Comparison of ENCODE assay signal across 21 mouse cellular contexts in the genomic region with DNA sequence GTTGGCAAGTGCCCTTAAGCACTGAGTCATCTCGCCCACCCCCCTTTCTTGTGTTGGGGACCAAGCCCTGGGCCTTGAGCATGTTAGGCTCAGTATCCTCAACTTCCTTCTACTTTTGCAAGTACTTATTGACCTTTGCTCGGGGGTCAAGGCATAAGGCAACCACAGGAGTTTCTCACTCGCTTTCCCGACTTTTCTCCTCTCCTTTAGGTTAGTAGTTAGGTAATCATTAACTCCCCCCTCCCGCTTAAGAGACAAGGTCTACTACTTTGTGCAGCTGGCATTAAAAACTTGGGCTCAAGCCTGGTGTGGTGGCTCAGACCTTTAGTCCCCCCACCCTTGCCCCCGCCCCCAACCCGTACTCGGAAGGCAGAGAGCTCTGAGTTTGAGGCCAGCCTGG. TPM values are rescaled to one million over a fixed set of nuclear protein-coding genes. Genes with fewer than 3 reads are reported as not detected.
DNase-seq lines count a peak whose midpoint lies in the region; ATAC-seq and TF ChIP-seq lines count a peak whose summit lies in the region.
"Had no signal": no experiment of that assay in that cellular context is flagged by ENCODE, and none has a peak within 500 bp of the region (broad histone marks: within the 10 kb centered on the region; RNA-seq: fewer than 3 reads in every experiment).

No protein-coding gene starts in this region.

- no peak overlapping the region for H3K9ac ChIP-seq in lung, postnatal 0 days (replicated peaks; ENCODE audit: low read depth)
- H3K9ac ChIP-seq in intestine, postnatal 0 days (ENCODE audit: low read depth, low read length): no peak overlapping the region
- no peak overlapping the region for H3K9ac ChIP-seq in kidney, embryonic 16.5 days (replicated peaks; ENCODE audit: low read length)
- H3K9ac ChIP-seq: embryonic facial prominence, embryonic 15.5 days; forebrain, embryonic 12.5 days; heart, embryonic 12.5 days; neural tube, embryonic 12.5 days had no signal

- H3K36me3 ChIP-seq in lung, postnatal 0 days (ENCODE audit: insufficient read depth, low read length): no peaks in the 10 kb centered on the region
- no peaks in the 10 kb centered on the region for H3K36me3 ChIP-seq in intestine, postnatal 0 days (ENCODE audit: control insufficient read depth, insufficient read depth)
- no peaks in the 10 kb centered on the region for H3K36me3 ChIP-seq in kidney, embryonic 16.5 days (ENCODE audit: insufficient read depth, low read length)
- no peaks in the 10 kb centered on the region for H3K36me3 ChIP-seq in small intestine, adult 2 months (ENCODE audit: control insufficient read depth, insufficient read depth, low read length)
- H3K36me3 ChIP-seq: embryonic facial prominence, embryonic 15.5 days; forebrain, embryonic 12.5 days; heart, embryonic 12.5 days; neural tube, embryonic 12.5 days had no signal

- H3K27ac ChIP-seq in lung, postnatal 0 days (ENCODE audit: low read length): no peak overlapping the region
- H3K27ac ChIP-seq in intestine, postnatal 0 days (ENCODE audit: low read depth, low read length): peak overlapping the region; percentile 65
- H3K27ac ChIP-seq in kidney, embryonic 16.5 days (ENCODE audit: low read length): peak overlapping the region; percentile 89
- peak overlapping the region; percentile 76 for H3K27ac ChIP-seq in small intestine, adult 2 months (ENCODE audit: insufficient read depth, low read depth, low read length)
- no peak overlapping the region for H3K27ac ChIP-seq in layer of hippocampus, adult 2 months
- H3K27ac ChIP-seq: embryonic facial prominence, embryonic 15.5 days; forebrain, embryonic 12.5 days; left cerebral cortex, adult 2 months; macrophage; neural tube, embryonic 12.5 days had no signal

- no peak for TF ChIP-seq CTCF in lung, postnatal 0 days (IDR thresholded peaks at IDR 0.05)
- TF ChIP-seq CTCF in intestine, postnatal 0 days (IDR thresholded peaks at IDR 0.05; ENCODE audit: low read depth): no peak
- no peak for TF ChIP-seq CTCF in small intestine, adult 2 months (IDR thresholded peaks at IDR 0.05; ENCODE audit: extremely low read depth, insufficient read length, insufficient replicate concordance, low read depth, low read length)
- no peak for TF ChIP-seq CTCF in layer of hippocampus, adult 2 months (conservative IDR thresholded peaks at IDR 0.05)

- H3K9me3 ChIP-seq in lung, postnatal 0 days (ENCODE audit: low read length): no peaks in the 10 kb centered on the region
- no peaks in the 10 kb centered on the region for H3K9me3 ChIP-seq in intestine, postnatal 0 days (ENCODE audit: control insufficient read depth)
- H3K9me3 ChIP-seq in kidney, embryonic 16.5 days (ENCODE audit: low read length): no peaks in the 10 kb centered on the region
- H3K9me3 ChIP-seq: embryonic facial prominence, embryonic 15.5 days; forebrain, embryonic 12.5 days; heart, embryonic 12.5 days; neural tube, embryonic 12.5 days had no signal

- no peaks in the 10 kb centered on the region for H3K27me3 ChIP-seq in lung, postnatal 0 days (replicated peaks; ENCODE audit: insufficient read depth, low read length)
- H3K27me3 ChIP-seq in intestine, postnatal 0 days (replicated peaks; ENCODE audit: control insufficient read depth, insufficient read depth, low read length): no peaks in the 10 kb centered on the region
- no peaks in the 10 kb centered on the region for H3K27me3 ChIP-seq in kidney, embryonic 16.5 days (ENCODE audit: insufficient read depth, low read length)
- H3K27me3 ChIP-seq in small intestine, adult 2 months (ENCODE audit: control insufficient read depth, insufficient read depth, low read length): no peaks in the 10 kb centered on the region
- H3K27me3 ChIP-seq: embryonic facial prominence, embryonic 15.5 days; heart, embryonic 12.5 days; neural tube, embryonic 12.5 days had no signal

- peak; percentile 40 for DNase-seq in lung, postnatal 0 days (ENCODE audit: low spot score)
- no peak for DNase-seq in lung, postnatal 10 days
- no peak for DNase-seq in layer of hippocampus, adult 2 months (ENCODE audit: low spot score in 2 of 2)
- DNase-seq in gastrocnemius, postnatal 25 days: no peak
- DNase-seq: cerebellum, postnatal 14 days; embryo, embryonic 11 days; heart, postnatal 36 days; thymus, postnatal 36 days had no signal

- no peak for TF ChIP-seq POLR2A in small intestine, adult 2 months (IDR thresholded peaks at IDR 0.05; ENCODE audit: low read depth, low read length)

- WGBS in lung, postnatal 0 days: 48% methylated on average over 8 of the region's 8 CpGs
- WGBS in intestine, postnatal 0 days: 33% methylated on average over 8 of the region's 8 CpGs
- WGBS in kidney, embryonic 16.5 days: 58% methylated on average over 8 of the region's 8 CpGs
- 24% methylated on average over 8 of the region's 8 CpGs for WGBS in small intestine, adult 2 months

- no peak for ATAC-seq in lung, postnatal 0 days
- peak; percentile 67 for ATAC-seq in intestine, postnatal 0 days
- ATAC-seq in kidney, embryonic 16.5 days (ENCODE audit: low FRiP score, low TSS enrichment): peak; percentile 46
- no peak for ATAC-seq in erythroid progenitor cell, adult 5-6 weeks (replicated peaks; ENCODE audit: low FRiP score, poor library complexity, severe bottlenecking)
- ATAC-seq: hindbrain, embryonic 16.5 days had no signal

- H3K4me3 ChIP-seq in lung, postnatal 0 days (ENCODE audit: low read depth, low read length): no peak overlapping the region
- H3K4me3 ChIP-seq in intestine, postnatal 0 days (ENCODE audit: low read depth, low read length): no peak overlapping the region
- H3K4me3 ChIP-seq in kidney, embryonic 16.5 days (ENCODE audit: low read length): no peak overlapping the region
- H3K4me3 ChIP-seq in small intestine, adult 2 months (ENCODE audit: low read depth, low read length): no peak overlapping the region
- no peak overlapping the region for H3K4me3 ChIP-seq in layer of hippocampus, adult 2 months
- H3K4me3 ChIP-seq: embryonic facial prominence, embryonic 15.5 days; forebrain, embryonic 12.5 days; heart, embryonic 12.5 days; left cerebral cortex, adult 2 months; neural tube, embryonic 12.5 days had no signal

- no peak for TF ChIP-seq EP300 in lung, postnatal 0 days (IDR thresholded peaks at IDR 0.05)

- H3K4me2 ChIP-seq in lung, postnatal 0 days (replicated peaks; ENCODE audit: low read depth, low read length): no peak overlapping the region
- H3K4me2 ChIP-seq in intestine, postnatal 0 days (replicated peaks; ENCODE audit: low read depth): 0 out of 2 replicates have a peak overlapping the region, but pooled peaks have one; percentile 4
- no peak overlapping the region for H3K4me2 ChIP-seq in kidney, embryonic 16.5 days (replicated peaks; ENCODE audit: low read depth, low read length)
- H3K4me2 ChIP-seq: embryonic facial prominence, embryonic 15.5 days; forebrain, embryonic 12.5 days; heart, embryonic 12.5 days; midbrain, embryonic 11.5 days; neural tube, embryonic 12.5 days had no signal

- peaks cover 4% of the 10 kb centered on the region; the same call in 1 of the 2 replicates for H3K4me1 ChIP-seq in lung, postnatal 0 days (ENCODE audit: insufficient read depth, low read depth, low read length)
- no peaks in the 10 kb centered on the region; the same call in 1 of the 2 replicates for H3K4me1 ChIP-seq in intestine, postnatal 0 days (replicated peaks; ENCODE audit: control insufficient read depth, insufficient read depth, low read length)
- peaks cover 17% of the 10 kb centered on the region for H3K4me1 ChIP-seq in kidney, embryonic 16.5 days (ENCODE audit: insufficient read depth, low read length)
- peaks cover 9% of the 10 kb centered on the region; the same call in 1 of the 2 replicates for H3K4me1 ChIP-seq in small intestine, adult 2 months (ENCODE audit: control insufficient read depth, insufficient read depth, insufficient read length, low read length)

RNA-seq across cellular contexts. Expression of a gene that starts 7.8 kb away (rescaled TPM):
- polyA plus RNA-seq in lung, postnatal 0 days (2015; fragmentation: Nextera tagmentation; extraction: Ambion mirVana): 11.6 and 16.0 TPM in 2 replicates
- polyA plus RNA-seq in intestine, postnatal 0 days (2015; fragmentation: Nextera tagmentation; extraction: Ambion mirVana): 17.2 and 18.0 TPM in 2 replicates
- 20.4 and 21.2 TPM in 2 replicates for polyA plus RNA-seq in kidney, embryonic 16.5 days (2015; fragmentation: Nextera tagmentation; extraction: Ambion mirVana)
- polyA plus RNA-seq in small intestine, adult 2 months (2012; rRNA removed): 4.0 and 6.7 TPM in 2 replicates
- 11.2 and 11.7 TPM in 2 replicates for total RNA-seq in erythroid progenitor cell, adult 5-6 weeks (2015; ENCODE audit: low replicate concordance)
- total RNA-seq in erythroid progenitor cell, adult 5-6 weeks (2017; ENCODE audit: low replicate concordance): 7.8 and 10.9 TPM in 2 replicates
- 10 to 100 TPM; 13.1 to 13.3 TPM for total RNA-seq in layer of hippocampus, adult 2 months (2021)
- total RNA-seq in gastrocnemius, postnatal 25 days (2021): 1 to 10 TPM; 1.9 to 2.3 TPM

RNA-seq across cellular contexts. Expression of a gene that starts 15.4 kb away (rescaled TPM):
- polyA plus RNA-seq in lung, postnatal 0 days (2015; fragmentation: Nextera tagmentation; extraction: Ambion mirVana): 700 and 732 TPM in 2 replicates
- 1,746 and 1,835 TPM in 2 replicates for polyA plus RNA-seq in intestine, postnatal 0 days (2015; fragmentation: Nextera tagmentation; extraction: Ambion mirVana)
- 1,057 and 1,144 TPM in 2 replicates for polyA plus RNA-seq in kidney, embryonic 16.5 days (2015; fragmentation: Nextera tagmentation; extraction: Ambion mirVana)
- 63.8 and 147 TPM in 2 replicates for polyA plus RNA-seq in small intestine, adult 2 months (2012; rRNA removed)
- 1,556 and 1,764 TPM in 2 replicates for total RNA-seq in erythroid progenitor cell, adult 5-6 weeks (2015; ENCODE audit: low replicate concordance)
- total RNA-seq in erythroid progenitor cell, adult 5-6 weeks (2017; ENCODE audit: low replicate concordance): 3,478 and 4,268 TPM in 2 replicates
- total RNA-seq in layer of hippocampus, adult 2 months (2021): 100 to 1,000 TPM; 416 to 419 TPM
- 10 to 100 TPM; 46.3 to 58.5 TPM for total RNA-seq in gastrocnemius, postnatal 25 days (2021)

RNA-seq across cellular contexts. Expression of a gene that starts 17.3 kb away (rescaled TPM):
- 157 and 182 TPM in 2 replicates for polyA plus RNA-seq in lung, postnatal 0 days (2015; fragmentation: Nextera tagmentation; extraction: Ambion mirVana)
- polyA plus RNA-seq in intestine, postnatal 0 days (2015; fragmentation: Nextera tagmentation; extraction: Ambion mirVana): 119 and 120 TPM in 2 replicates
- 159 and 164 TPM in 2 replicates for polyA plus RNA-seq in kidney, embryonic 16.5 days (2015; fragmentation: Nextera tagmentation; extraction: Ambion mirVana)
- polyA plus RNA-seq in small intestine, adult 2 months (2012; rRNA removed): 5.0 and 9.0 TPM in 2 replicates
- 107 and 129 TPM in 2 replicates for total RNA-seq in erythroid progenitor cell, adult 5-6 weeks (2015; ENCODE audit: low replicate concordance)
- 248 and 264 TPM in 2 replicates for total RNA-seq in erythroid progenitor cell, adult 5-6 weeks (2017; ENCODE audit: low replicate concordance)
- 10 to 100 TPM; 87.9 to 92.9 TPM for total RNA-seq in layer of hippocampus, adult 2 months (2021)
- 10 to 100 TPM; 43.5 to 44.5 TPM for total RNA-seq in gastrocnemius, postnatal 25 days (2021)

RNA-seq across cellular contexts. Expression of a gene that starts 45.8 kb away (rescaled TPM):
- 2.1 and 2.5 TPM in 2 replicates for polyA plus RNA-seq in lung, postnatal 0 days (2015; fragmentation: Nextera tagmentation; extraction: Ambion mirVana)
- 4.7 and 5.2 TPM in 2 replicates for polyA plus RNA-seq in intestine, postnatal 0 days (2015; fragmentation: Nextera tagmentation; extraction: Ambion mirVana)
- polyA plus RNA-seq in kidney, embryonic 16.5 days (2015; fragmentation: Nextera tagmentation; extraction: Ambion mirVana): 0.29 and 0.54 TPM in 2 replicates
- 2.9 and 3.1 TPM in 2 replicates for polyA plus RNA-seq in small intestine, adult 2 months (2012; rRNA removed)
- total RNA-seq in erythroid progenitor cell, adult 5-6 weeks (2015; ENCODE audit: low replicate concordance): 2.9 and 3.8 TPM in 2 replicates
- 4.4 and 5.4 TPM in 2 replicates for total RNA-seq in erythroid progenitor cell, adult 5-6 weeks (2017; ENCODE audit: low replicate concordance)
- total RNA-seq in layer of hippocampus, adult 2 months (2021): 1 to 10 TPM; 1.0 to 1.1 TPM
- total RNA-seq in gastrocnemius, postnatal 25 days (2021): 1 to 10 TPM; 1.0 to 1.1 TPM
- total RNA-seq: MEL had no signal

RNA-seq across cellular contexts. Expression of a gene that starts 54.3 kb away (rescaled TPM):
- polyA plus RNA-seq in lung, postnatal 0 days (2015; fragmentation: Nextera tagmentation; extraction: Ambion mirVana): 10.4 and 11.3 TPM in 2 replicates
- polyA plus RNA-seq in intestine, postnatal 0 days (2015; fragmentation: Nextera tagmentation; extraction: Ambion mirVana): 8.8 and 9.5 TPM in 2 replicates
- 21.0 and 22.2 TPM in 2 replicates for polyA plus RNA-seq in kidney, embryonic 16.5 days (2015; fragmentation: Nextera tagmentation; extraction: Ambion mirVana)
- polyA plus RNA-seq in small intestine, adult 2 months (2012; rRNA removed): 1.1 and 2.0 TPM in 2 replicates
- total RNA-seq in erythroid progenitor cell, adult 5-6 weeks (2015; ENCODE audit: low replicate concordance): 10.5 and 12.2 TPM in 2 replicates
- 5.7 and 16.2 TPM in 2 replicates for total RNA-seq in erythroid progenitor cell, adult 5-6 weeks (2017; ENCODE audit: low replicate concordance)
- 1 to 10 TPM; 8.7 to 9.4 TPM for total RNA-seq in layer of hippocampus, adult 2 months (2021)
- 1 to 10 TPM; 2.6 to 4.3 TPM for total RNA-seq in gastrocnemius, postnatal 25 days (2021)

Comparison
In these comparisons a context has a peak if more than half of its experiments do, and no peak if none do; other contexts are left out.
1. ATAC-seq: peak in intestine, postnatal 0 days (single experiment) and kidney, embryonic 16.5 days (single experiment); none in lung, postnatal 0 days (single experiment) and erythroid progenitor cell, adult 5-6 weeks (single experiment).
2. H3K27ac ChIP-seq: peak in intestine, postnatal 0 days (single experiment), kidney, embryonic 16.5 days (single experiment) and small intestine, adult 2 months (single experiment); none in lung, postnatal 0 days (single experiment) and layer of hippocampus, adult 2 months (single experiment).
3. RNA of a gene that starts 17.3 kb away (polyA plus RNA-seq): 157 to 182 TPM in lung, postnatal 0 days, 159 to 164 TPM in kidney, embryonic 16.5 days and 119 to 120 TPM in intestine, postnatal 0 days; 5.0 to 9.0 TPM in small intestine, adult 2 months; every median in the first group is over 10 times any median in the second.